Mouse (Mus musculus): ENCODE data around the gene Ms4a4b. TPM values are rescaled to one million over a fixed set of nuclear protein-coding genes. Genes with fewer than 3 reads are reported as not detected.
"Not testable (repeated sequence)": the region's sequence is repeated elsewhere in the genome, so short reads cannot be mapped to it uniquely, and the experiment has no call there.

The Ms4a4b gene
- polyA plus RNA-seq, 1 experiment from 2014 or later = not detected

- Histone ChIP-seq H3K9ac (ENCODE audit: low read depth, low read length) (no peak overlapping the region), H3K27ac (ENCODE audit: low read depth, low read length) (no peak overlapping the region), H3K9me3 (ENCODE audit: control insufficient read depth, low read length) (no peaks in the 10 kb centered on the region), H3K4me3 (ENCODE audit: low read length) (no peak overlapping the region), H3K4me1 (ENCODE audit: control insufficient read depth, insufficient read depth, low read length) (no peaks in the 10 kb centered on the region), H3K27me3 (ENCODE audit: control insufficient read depth, insufficient read depth, low read length) (no peaks in the 10 kb centered on the region), H3K36me3 (ENCODE audit: control insufficient read depth, insufficient read depth, low read length) (no peaks in the 10 kb centered on the region), H3K4me2 (replicated peaks; ENCODE audit: low read depth, low read length) (no peak overlapping the region)
- no peak for ATAC-seq (ENCODE audit: low FRiP score, low TSS enrichment)
- 90% methylated on average over 6 of the region's 6 CpGs for WGBS
These were observed 53.0 kb downstream of the Ms4a4b start for GRCm38 (mm10) chr19:11496361-11496760.

GRCm38 (mm10) chr19:11497300-11497699 is 53.9 kb downstream of the Ms4a4b start:
- H3K4me3 ChIP-seq (ENCODE audit: low read length); H3K27ac ChIP-seq (ENCODE audit: low read depth, low read length); ATAC-seq (ENCODE audit: low FRiP score, low TSS enrichment); H3K9me3 ChIP-seq (ENCODE audit: control insufficient read depth, low read length); H3K4me2 ChIP-seq (replicated peaks; ENCODE audit: low read depth, low read length); H3K27me3 ChIP-seq (ENCODE audit: control insufficient read depth, insufficient read depth, low read length); H3K9ac ChIP-seq (ENCODE audit: low read depth, low read length); H3K36me3 ChIP-seq (ENCODE audit: control insufficient read depth, insufficient read depth, low read length); H3K4me1 ChIP-seq (ENCODE audit: control insufficient read depth, insufficient read depth, low read length): not testable (repeated sequence)
- whole genome bisulfite sequencing = 75% methylated on average over 1 of the region's 1 CpGs

- Histone ChIP-seq H3K27ac (ENCODE audit: low read depth, low read length) (no peak overlapping the region), H3K4me3 (ENCODE audit: low read length) (no peak overlapping the region), H3K36me3 (ENCODE audit: control insufficient read depth, insufficient read depth, low read length) (no peaks in the 10 kb centered on the region), H3K27me3 (ENCODE audit: control insufficient read depth, insufficient read depth, low read length) (no peaks in the 10 kb centered on the region), H3K4me1 (ENCODE audit: control insufficient read depth, insufficient read depth, low read length) (no peaks in the 10 kb centered on the region), H3K9me3 (ENCODE audit: control insufficient read depth, low read length) (no peaks in the 10 kb centered on the region), H3K4me2 (replicated peaks; ENCODE audit: low read depth, low read length) (no peak overlapping the region), H3K9ac (ENCODE audit: low read depth, low read length) (no peak overlapping the region)
- 91% methylated on average over 1 of the region's 1 CpGs for WGBS
- ATAC-seq (ENCODE audit: low FRiP score, low TSS enrichment) = no peak
These were observed 57.4 kb downstream of the Ms4a4b start for GRCm38 (mm10) chr19:11500796-11501195.

GRCm38 (mm10) chr19:11501326-11501725 is 58.0 kb downstream of the Ms4a4b start:
- Histone ChIP-seq H3K27ac (ENCODE audit: low read depth, low read length) (no peak overlapping the region), H3K27me3 (ENCODE audit: control insufficient read depth, insufficient read depth, low read length) (no peaks in the 10 kb centered on the region), H3K4me1 (ENCODE audit: control insufficient read depth, insufficient read depth, low read length) (no peaks in the 10 kb centered on the region), H3K4me2 (replicated peaks; ENCODE audit: low read depth, low read length) (no peak overlapping the region), H3K9ac (ENCODE audit: low read depth, low read length) (no peak overlapping the region), H3K4me3 (ENCODE audit: low read length) (no peak overlapping the region), H3K36me3 (ENCODE audit: control insufficient read depth, insufficient read depth, low read length) (no peaks in the 10 kb centered on the region), H3K9me3 (ENCODE audit: control insufficient read depth, low read length) (no peaks in the 10 kb centered on the region)
- WGBS = 88% methylated on average over 4 of the region's 4 CpGs
- no peak for ATAC-seq (ENCODE audit: low FRiP score, low TSS enrichment)

- ATAC-seq (ENCODE audit: low FRiP score, low TSS enrichment) = no peak
- H3K9ac ChIP-seq (ENCODE audit: low read depth, low read length) = no peak overlapping the region
- H3K36me3 ChIP-seq (ENCODE audit: control insufficient read depth, insufficient read depth, low read length) = no peaks in the 10 kb centered on the region
- no peak overlapping the region for H3K4me3 ChIP-seq (ENCODE audit: low read length)
- no peak overlapping the region for H3K4me2 ChIP-seq (replicated peaks; ENCODE audit: low read depth, low read length)
- no peaks in the 10 kb centered on the region for H3K27me3 ChIP-seq (ENCODE audit: control insufficient read depth, insufficient read depth, low read length)
- no peaks in the 10 kb centered on the region for H3K4me1 ChIP-seq (ENCODE audit: control insufficient read depth, insufficient read depth, low read length)
- no peak overlapping the region for H3K27ac ChIP-seq (ENCODE audit: low read depth, low read length)
- no peaks in the 10 kb centered on the region for H3K9me3 ChIP-seq (ENCODE audit: control insufficient read depth, low read length)
- 86% methylated on average over 1 of the region's 1 CpGs for WGBS
These were observed 61.5 kb downstream of the Ms4a4b start for GRCm38 (mm10) chr19:11504857-11505256.

- Histone ChIP-seq H3K36me3 (ENCODE audit: control insufficient read depth, insufficient read depth, low read length) (no peaks in the 10 kb centered on the region), H3K4me1 (ENCODE audit: control insufficient read depth, insufficient read depth, low read length) (no peaks in the 10 kb centered on the region), H3K9ac (ENCODE audit: low read depth, low read length) (no peak overlapping the region), H3K27ac (ENCODE audit: low read depth, low read length) (no peak overlapping the region), H3K4me3 (ENCODE audit: low read length) (no peak overlapping the region), H3K27me3 (ENCODE audit: control insufficient read depth, insufficient read depth, low read length) (no peaks in the 10 kb centered on the region), H3K9me3 (ENCODE audit: control insufficient read depth, low read length) (no peaks in the 10 kb centered on the region), H3K4me2 (replicated peaks; ENCODE audit: low read depth, low read length) (no peak overlapping the region)
- 62% methylated on average over 1 of the region's 1 CpGs for WGBS
- ATAC-seq (ENCODE audit: low FRiP score, low TSS enrichment) = no peak
These were observed 70.1 kb downstream of the Ms4a4b start for GRCm38 (mm10) chr19:11513458-11513857.

GRCm38 (mm10) chr19:11516246-11516645 is 72.9 kb downstream of the Ms4a4b start, which contains the start of gene Ms4a6b:
TSS of gene Ms4a6b (plus strand) at chr19:11516512.
- H3K4me2 ChIP-seq (replicated peaks; ENCODE audit: low read depth, low read length) = no peak within 1 kb of the TSS
- no peaks in the 10 kb centered on the region for H3K9me3 ChIP-seq (ENCODE audit: control insufficient read depth, low read length)
- no peaks in the 10 kb centered on the region for H3K27me3 ChIP-seq (ENCODE audit: control insufficient read depth, insufficient read depth, low read length)
- no peaks in the 10 kb centered on the region for H3K36me3 ChIP-seq (ENCODE audit: control insufficient read depth, insufficient read depth, low read length)
- H3K4me3 ChIP-seq (ENCODE audit: low read length) = no peak within 1 kb of the TSS
- no peaks in the 10 kb centered on the region for H3K4me1 ChIP-seq (ENCODE audit: control insufficient read depth, insufficient read depth, low read length)
- H3K27ac ChIP-seq (ENCODE audit: low read depth, low read length) = no peak within 1 kb of the TSS
- ATAC-seq (ENCODE audit: low FRiP score, low TSS enrichment) = no peak
- no peak within 1 kb of the TSS for H3K9ac ChIP-seq (ENCODE audit: low read depth, low read length)

Other genes with a start within 250 kb of the Ms4a4b start
- gene Ms4a13, start 246.8 kb upstream of the Ms4a4b start, polyA plus RNA-seq (2014; fragmentation: Nextera tagmentation; extraction: Ambion mirVana) = not detected in 2 replicates
- not detected in 2 replicates for gene Ms4a12, start 211.1 kb upstream of the Ms4a4b start, polyA plus RNA-seq (2014; fragmentation: Nextera tagmentation; extraction: Ambion mirVana)
- not detected in 2 replicates for gene Ms4a1, start 177.3 kb upstream of the Ms4a4b start, polyA plus RNA-seq (2014; fragmentation: Nextera tagmentation; extraction: Ambion mirVana)
- not detected in 2 replicates for gene Ms4a5, start 159.7 kb upstream of the Ms4a4b start, polyA plus RNA-seq (2014; fragmentation: Nextera tagmentation; extraction: Ambion mirVana)
- gene Ms4a14, start 129.1 kb upstream of the Ms4a4b start, polyA plus RNA-seq (2014; fragmentation: Nextera tagmentation; extraction: Ambion mirVana) = 0.07 TPM in 1 of 2 replicates, not detected in the other
- 3.6 and 4.6 TPM in 2 replicates for gene Ms4a7, start 107.4 kb upstream of the Ms4a4b start, polyA plus RNA-seq (2014; fragmentation: Nextera tagmentation; extraction: Ambion mirVana)
- 4.1 and 5.2 TPM in 2 replicates for gene Ms4a4a, start 68.0 kb upstream of the Ms4a4b start, polyA plus RNA-seq (2014; fragmentation: Nextera tagmentation; extraction: Ambion mirVana)
- 0.29 and 1.6 TPM in 2 replicates for gene Ms4a4c, start 38.8 kb upstream of the Ms4a4b start, polyA plus RNA-seq (2014; fragmentation: Nextera tagmentation; extraction: Ambion mirVana)
- gene Ms4a6c, start 25.8 kb downstream of the Ms4a4b start, polyA plus RNA-seq (2014; fragmentation: Nextera tagmentation; extraction: Ambion mirVana) = 4.6 and 5.0 TPM in 2 replicates
- gene Gm8369, start 42.4 kb downstream of the Ms4a4b start, polyA plus RNA-seq (2014; fragmentation: Nextera tagmentation; extraction: Ambion mirVana) = not detected in 2 replicates
- gene Ms4a6b, start 73.0 kb downstream of the Ms4a4b start, polyA plus RNA-seq (2014; fragmentation: Nextera tagmentation; extraction: Ambion mirVana) = 3.5 and 3.9 TPM in 2 replicates
- gene Ms4a4d, start 93.2 kb downstream of the Ms4a4b start, polyA plus RNA-seq (2014; fragmentation: Nextera tagmentation; extraction: Ambion mirVana) = 0.19 TPM in 1 of 2 replicates, not detected in the other
- gene Ms4a6d, start 161.3 kb downstream of the Ms4a4b start, polyA plus RNA-seq (2014; fragmentation: Nextera tagmentation; extraction: Ambion mirVana) = 2.6 and 2.9 TPM in 2 replicates
- 1.1 and 1.6 TPM in 2 replicates for gene Ms4a2, start 180.2 kb downstream of the Ms4a4b start, polyA plus RNA-seq (2014; fragmentation: Nextera tagmentation; extraction: Ambion mirVana)
- gene Ms4a3, start 197.3 kb downstream of the Ms4a4b start, polyA plus RNA-seq (2014; fragmentation: Nextera tagmentation; extraction: Ambion mirVana) = not detected in 2 replicates
- not detected in 2 replicates for gene Oosp2, start 217.0 kb downstream of the Ms4a4b start, polyA plus RNA-seq (2014; fragmentation: Nextera tagmentation; extraction: Ambion mirVana)
- gene Oosp1, start 247.6 kb downstream of the Ms4a4b start, polyA plus RNA-seq (2014; fragmentation: Nextera tagmentation; extraction: Ambion mirVana) = not detected in 2 replicates